Mouse (Mus musculus) kidney, embryonic 14.5 days (tissue): ENCODE measurements around the gene Ubd. TPM values are rescaled to one million over a fixed set of nuclear protein-coding genes. Genes with fewer than 3 reads are reported as not detected.

Experiments used
- ATAC-seq: fragments of 200-750 bp; cut with Nextera tagmentation; 2 replicates; pipeline ENCODE4 v1.8.0; 2017; ENCODE audit warnings: moderate number of reproducible peaks, mild to moderate bottlenecking, moderate TSS enrichment, moderate library complexity; ENCODE audit not compliant: low FRiP score, low TSS enrichment
- H3K27ac ChIP-seq: fragments of 300-500 bp; sonication (generic); 2 replicates; pipeline ENCODE4 v1.5.1; 2014; ENCODE audit warnings: low read depth, mild to moderate bottlenecking, low read length, moderate library complexity, mixed read lengths
- H3K27me3 ChIP-seq: fragments of 300-500 bp; sonication (generic); 2 replicates; pipeline ENCODE4 v1.6.1; 2014; ENCODE audit warnings: mild to moderate bottlenecking, low read length; ENCODE audit not compliant: control insufficient read depth, insufficient read depth
- H3K36me3 ChIP-seq: fragments of 300-500 bp; sonication (generic); 2 replicates; pipeline ENCODE4 v1.6.1; 2014; ENCODE audit warnings: low read length, mixed read lengths; ENCODE audit not compliant: control insufficient read depth, insufficient read depth
- H3K4me1 ChIP-seq: fragments of 300-500 bp; sonication (generic); 2 replicates; pipeline ENCODE4 v1.6.1; 2014; ENCODE audit warnings: low read length, mixed read lengths; ENCODE audit not compliant: control insufficient read depth, insufficient read depth
- H3K4me2 ChIP-seq: fragments of 300-500 bp; sonication (generic); replicated peaks from 2 replicates; pipeline ENCODE4 v1.6.1; 2014; ENCODE audit warnings: low read depth, mild to moderate bottlenecking, low read length
- H3K4me3 ChIP-seq: fragments of 300-500 bp; sonication (generic); 2 replicates; pipeline ENCODE4 v1.5.1; 2014; ENCODE audit warnings: mild to moderate bottlenecking, low read length
- H3K9ac ChIP-seq: fragments of 300-500 bp; sonication (generic); 2 replicates; pipeline ENCODE4 v1.6.1; 2014; ENCODE audit warnings: low read depth, mild to moderate bottlenecking, low read length, moderate library complexity
- H3K9me3 ChIP-seq: fragments of 300-500 bp; sonication (generic); 2 replicates; pipeline ENCODE4 v1.6.1; 2016; ENCODE audit warnings: low read length; ENCODE audit not compliant: control insufficient read depth
- WGBS: fragments of 180-500 bp; shearing (Covaris S2); extraction: QIAGEN DNeasy Blood & Tissue Kit; methylation state at CpG from one replicate; pipeline ENCODE4 v1.1.7; 2014; 5-methylcytosine and 5-hydroxymethylcytosine counted together
- polyA plus RNA-seq: library from polyadenylated mRNA; unstranded; fragments of >200 nt; fragmentation: Nextera tagmentation; extraction: Ambion mirVana; gene quantifications from 2 replicates; pipeline ENCODE4 v1.2.1, GENCODE M21; 2014

Gene Ubd
- polyA plus RNA-seq, 1 experiment from 2014 or later, result not detected

DNA sequence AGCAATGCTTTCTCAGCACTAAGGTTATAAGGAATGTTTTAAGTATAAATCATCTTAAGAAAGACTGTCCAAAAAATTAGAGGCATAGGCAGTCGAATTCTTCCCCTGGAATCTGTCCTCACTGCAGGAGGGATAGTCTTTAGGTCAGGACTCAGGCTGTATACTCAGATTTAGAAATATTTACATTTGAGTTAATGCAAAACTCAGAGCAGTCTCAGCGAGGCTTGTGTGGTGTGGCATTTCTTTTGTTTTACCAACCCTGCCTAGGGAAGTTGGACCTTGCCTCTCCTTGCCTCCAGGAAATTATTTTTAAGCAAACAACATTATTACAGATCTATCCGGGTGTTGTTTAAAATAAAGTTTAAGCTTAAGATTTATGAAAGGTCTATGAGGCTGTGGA, 48.5 kb downstream of the Ubd start:
- no peak for ATAC-seq
- H3K4me3 ChIP-seq, result no peak overlapping the region
- no peaks in the 10 kb centered on the region for H3K4me1 ChIP-seq
- H3K27me3 ChIP-seq, result no peaks in the 10 kb centered on the region
- H3K9ac ChIP-seq, result no peak overlapping the region
- no peaks in the 10 kb centered on the region for H3K36me3 ChIP-seq
- 51% methylated on average over 3 of the region's 3 CpGs for WGBS
- H3K9me3 ChIP-seq, result peaks cover 6% of the 10 kb centered on the region; the same call in 1 of the 2 replicates
- H3K27ac ChIP-seq, result no peak overlapping the region
- H3K4me2 ChIP-seq, result no peak overlapping the region

Other genes with a start within 250 kb of the Ubd start
- gene Ppp1r11, start 242.2 kb upstream of the Ubd start, polyA plus RNA-seq, result 125 and 163 TPM in 2 replicates
- gene Znrd1, start 235.3 kb upstream of the Ubd start, polyA plus RNA-seq, result 97.6 and 130 TPM in 2 replicates
- gene Znrd1as, start 235.3 kb upstream of the Ubd start, polyA plus RNA-seq, result 6.6 and 10.3 TPM in 2 replicates
- not detected in 2 replicates for gene 2410137M14Rik, start 212.7 kb upstream of the Ubd start, polyA plus RNA-seq
- gene H2-M5, start 204.4 kb upstream of the Ubd start, polyA plus RNA-seq, result 0.16 and 0.39 TPM in 2 replicates
- gene Zfp57, start 192.7 kb upstream of the Ubd start, polyA plus RNA-seq, result 44.6 and 67.5 TPM in 2 replicates
- gene Mog, start 170.5 kb upstream of the Ubd start, polyA plus RNA-seq, result 0.12 and 0.14 TPM in 2 replicates
- 8.1 and 11.6 TPM in 2 replicates for gene Gabbr1, start 147.9 kb upstream of the Ubd start, polyA plus RNA-seq
- gene Olfr90, start 105.4 kb upstream of the Ubd start, polyA plus RNA-seq, result not detected in 2 replicates
- not detected in 2 replicates for gene Olfr91, start 95.6 kb upstream of the Ubd start, polyA plus RNA-seq
- not detected in 2 replicates for gene Olfr92, start 73.8 kb upstream of the Ubd start, polyA plus RNA-seq
- not detected in 2 replicates for gene Olfr93, start 32.4 kb upstream of the Ubd start, polyA plus RNA-seq
- gene Olfr94, start 7.1 kb downstream of the Ubd start, polyA plus RNA-seq, result not detected in 2 replicates
- not detected in 2 replicates for gene Olfr95, start 19.2 kb downstream of the Ubd start, polyA plus RNA-seq
- not detected in 2 replicates for gene Olfr96, start 26.3 kb downstream of the Ubd start, polyA plus RNA-seq
- gene Olfr97, start 43.4 kb downstream of the Ubd start, polyA plus RNA-seq, result not detected in 2 replicates
- gene Olfr98, start 69.9 kb downstream of the Ubd start, polyA plus RNA-seq, result not detected in 2 replicates
- 1.1 and 1.3 TPM in 2 replicates for gene H2-M3, start 76.3 kb downstream of the Ubd start, polyA plus RNA-seq
- gene Olfr99, start 89.6 kb downstream of the Ubd start, polyA plus RNA-seq, result not detected in 2 replicates
- not detected in 2 replicates for gene Olfr101, start 110.4 kb downstream of the Ubd start, polyA plus RNA-seq
- not detected in 2 replicates for gene Olfr102, start 123.2 kb downstream of the Ubd start, polyA plus RNA-seq
- not detected in 2 replicates for gene Olfr103, start 145.8 kb downstream of the Ubd start, polyA plus RNA-seq
- not detected in 2 replicates for gene Olfr104-ps, start 165.7 kb downstream of the Ubd start, polyA plus RNA-seq
- gene Olfr105-ps, start 185.1 kb downstream of the Ubd start, polyA plus RNA-seq, result not detected in 2 replicates
- not detected in 2 replicates for gene Olfr106-ps, start 196.5 kb downstream of the Ubd start, polyA plus RNA-seq
- not detected in 2 replicates for gene Olfr107, start 205.3 kb downstream of the Ubd start, polyA plus RNA-seq